In the genomic region with DNA sequence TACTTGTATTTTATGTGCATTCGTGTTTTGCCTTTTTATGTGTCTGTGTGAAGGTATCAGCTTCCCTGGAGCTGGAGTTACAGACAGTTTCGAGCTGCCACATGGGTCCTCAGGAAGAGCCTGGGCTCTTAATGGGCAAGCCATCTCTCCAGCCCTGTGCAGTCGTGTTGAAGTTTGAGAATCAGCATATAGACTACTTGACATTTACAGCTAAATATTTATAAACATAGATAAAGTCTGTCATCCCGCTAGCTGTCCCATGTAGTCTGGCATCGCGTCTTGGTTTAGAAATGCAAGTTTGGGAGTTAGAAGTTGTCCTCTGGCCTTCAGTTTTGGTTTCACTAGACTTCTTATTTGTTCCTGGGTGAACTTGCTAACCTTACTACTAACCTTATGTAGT, we compare ENCODE assay signal across 19 mouse cellular contexts.
"Had no signal": no experiment of that assay in that cellular context is flagged by ENCODE, and none has a peak within 500 bp of the region (broad histone marks: within the 10 kb centered on the region; RNA-seq: fewer than 3 reads in every experiment).

No protein-coding gene starts in this region.

- H3K27ac ChIP-seq: lung, embryonic 15.5 days; midbrain, embryonic 10.5 days; midbrain, embryonic 12.5 days; neural tube, embryonic 13.5 days; neural tube, embryonic 15.5 days had no signal

- ATAC-seq: midbrain, embryonic 16.5 days had no signal

- H3K9ac ChIP-seq: lung, embryonic 15.5 days; midbrain, embryonic 12.5 days; neural tube, embryonic 13.5 days; neural tube, embryonic 15.5 days had no signal

- H3K9me3 ChIP-seq: lung, embryonic 15.5 days; midbrain, embryonic 10.5 days; midbrain, embryonic 12.5 days; neural tube, embryonic 13.5 days; neural tube, embryonic 15.5 days had no signal

- H3K27me3 ChIP-seq: lung, embryonic 15.5 days; midbrain, embryonic 12.5 days; neural tube, embryonic 13.5 days; neural tube, embryonic 15.5 days had no signal

- H3K4me1 ChIP-seq: midbrain, embryonic 10.5 days; midbrain, embryonic 12.5 days; neural tube, embryonic 13.5 days; neural tube, embryonic 15.5 days had no signal

- H3K4me2 ChIP-seq: lung, embryonic 15.5 days; midbrain, embryonic 12.5 days; neural tube, embryonic 13.5 days; neural tube, embryonic 15.5 days had no signal

- DNase-seq: lung, adult 18-20 months; lung, postnatal 10 days; lung, postnatal 36 days; midbrain, embryonic 14.5 days; retina, postnatal 1 day; right cerebral cortex, adult 18-20 months; right cerebral cortex, postnatal 25 days; right cerebral cortex, postnatal 4 days; spleen, adult 18-20 months; thymus, adult 18-20 months; thymus, postnatal 14 days; thymus, postnatal 36 days had no signal

- H3K4me3 ChIP-seq: lung, embryonic 15.5 days; midbrain, embryonic 10.5 days; midbrain, embryonic 12.5 days; myocyte; neural tube, embryonic 13.5 days; neural tube, embryonic 15.5 days had no signal
